Mouse (Mus musculus) stomach, embryonic 15.5 days (tissue): ENCODE results near the gene Gid4. TPM values are rescaled to one million over a fixed set of nuclear protein-coding genes. Genes with fewer than 3 reads are reported as not detected.

Experiments used
- ATAC-seq: fragments of 200-750 bp; cut with Nextera tagmentation; 2 replicates; pipeline ENCODE4 v1.8.0; 2017; ENCODE audit warnings: low read depth, moderate number of reproducible peaks, moderate TSS enrichment; ENCODE audit not compliant: insufficient read depth, low FRiP score
- H3K27ac ChIP-seq: fragments of 300-500 bp; sonication (generic); 2 replicates; pipeline ENCODE4 v1.5.1; 2015; ENCODE audit warnings: mild to moderate bottlenecking, inconsistent platforms
- H3K27me3 ChIP-seq: fragments of 300-500 bp; sonication (generic); replicated peaks from 2 replicates; pipeline ENCODE4 v1.6.1; 2015; ENCODE audit warnings: inconsistent platforms
- H3K36me3 ChIP-seq: fragments of 300-500 bp; sonication (generic); 2 replicates; pipeline ENCODE4 v1.6.1; 2015; ENCODE audit warnings: inconsistent platforms
- H3K4me1 ChIP-seq: fragments of 300-500 bp; sonication (generic); 2 replicates; pipeline ENCODE4 v1.6.1; 2015; ENCODE audit warnings: inconsistent platforms
- H3K4me2 ChIP-seq: fragments of 300-500 bp; sonication (generic); 2 replicates; pipeline ENCODE4 v1.6.1; 2015; ENCODE audit warnings: mild to moderate bottlenecking, inconsistent platforms
- H3K4me3 ChIP-seq: fragments of 300-500 bp; sonication (generic); replicated peaks from 2 replicates; pipeline ENCODE4 v1.5.1; 2015; ENCODE audit warnings: inconsistent platforms
- H3K9ac ChIP-seq: fragments of 300-500 bp; sonication (generic); 2 replicates; pipeline ENCODE4 v1.6.1; 2015; ENCODE audit warnings: inconsistent platforms
- H3K9me3 ChIP-seq: fragments of 300-500 bp; sonication (generic); 2 replicates; pipeline ENCODE4 v1.6.1; 2016; ENCODE audit warnings: inconsistent platforms
- WGBS: fragments of 180-500 bp; shearing (Covaris S2); methylation state at CpG from one replicate; pipeline ENCODE4 v1.1.7; 2015; 5-methylcytosine and 5-hydroxymethylcytosine counted together
- polyA plus RNA-seq: library from polyadenylated mRNA; unstranded; fragments of >200 nt; fragmentation: Nextera tagmentation; extraction: Ambion mirVana; gene quantifications from 2 replicates; pipeline ENCODE4 v1.2.1, GENCODE M21; 2015

Gid4 gene
- polyA plus RNA-seq, 1 experiment from 2014 or later = 22.5 TPM

DNA sequence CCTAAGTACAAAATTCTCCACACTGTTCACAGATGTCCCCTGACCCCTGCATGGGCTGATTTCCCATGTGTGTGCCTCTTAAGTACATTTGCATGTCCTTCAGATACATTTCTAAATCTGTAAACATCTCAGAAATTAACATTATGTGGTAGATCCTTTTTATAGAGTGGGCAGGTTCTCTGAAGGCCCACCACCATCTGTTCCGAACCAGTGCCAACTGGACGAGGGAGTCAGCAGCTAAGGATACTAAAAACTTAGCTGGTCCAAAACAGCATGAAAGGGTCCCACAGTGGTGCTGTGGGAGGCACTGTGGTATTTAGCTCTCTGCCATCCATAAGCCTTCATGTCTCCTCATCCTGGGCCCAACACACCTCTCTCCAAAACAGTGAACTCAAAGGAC is 19.8 kb upstream of the Gid4 start:
- Histone ChIP-seq H3K9ac (no peak overlapping the region), H3K27ac (no peak overlapping the region), H3K4me3 (no peak overlapping the region), H3K9me3 (no peaks in the 10 kb centered on the region), H3K4me2 (no peak overlapping the region), H3K4me1 (no peaks in the 10 kb centered on the region), H3K36me3 (peaks cover 15% of the 10 kb centered on the region; the same call in 1 of the 2 replicates), H3K27me3 (no peaks in the 10 kb centered on the region)
- 83% methylated on average over 2 of the region's 2 CpGs for WGBS
- ATAC-seq = no peak

DNA sequence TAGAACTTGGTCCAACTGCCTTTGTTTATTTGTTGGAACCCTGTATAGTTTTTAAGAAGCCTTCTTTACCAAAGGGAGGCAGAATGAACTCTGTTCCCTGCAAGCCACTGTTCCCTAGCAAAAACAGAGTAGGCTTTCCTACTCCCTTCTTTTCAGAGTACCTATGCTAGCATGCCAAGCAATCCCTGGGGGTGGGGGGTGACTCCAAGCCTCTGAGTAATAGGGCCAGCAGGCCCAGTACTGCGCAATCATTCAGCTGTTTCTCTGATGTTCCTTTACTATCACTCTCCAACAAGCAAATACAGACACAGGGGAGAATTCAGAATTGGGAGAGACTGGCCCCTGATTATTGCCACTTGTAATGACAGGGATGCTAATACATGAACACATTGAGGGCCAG is 10.3 kb upstream of the Gid4 start:
- no peak for ATAC-seq
- no peaks in the 10 kb centered on the region for H3K4me1 ChIP-seq
- no peak overlapping the region for H3K4me2 ChIP-seq
- H3K9ac ChIP-seq = no peak overlapping the region
- H3K4me3 ChIP-seq = no peak overlapping the region
- no peak overlapping the region for H3K27ac ChIP-seq
- H3K27me3 ChIP-seq = no peaks in the 10 kb centered on the region
- no peaks in the 10 kb centered on the region for H3K9me3 ChIP-seq
- H3K36me3 ChIP-seq = peaks cover 54% of the 10 kb centered on the region
- 100% methylated on average over 1 of the region's 1 CpGs for WGBS

DNA sequence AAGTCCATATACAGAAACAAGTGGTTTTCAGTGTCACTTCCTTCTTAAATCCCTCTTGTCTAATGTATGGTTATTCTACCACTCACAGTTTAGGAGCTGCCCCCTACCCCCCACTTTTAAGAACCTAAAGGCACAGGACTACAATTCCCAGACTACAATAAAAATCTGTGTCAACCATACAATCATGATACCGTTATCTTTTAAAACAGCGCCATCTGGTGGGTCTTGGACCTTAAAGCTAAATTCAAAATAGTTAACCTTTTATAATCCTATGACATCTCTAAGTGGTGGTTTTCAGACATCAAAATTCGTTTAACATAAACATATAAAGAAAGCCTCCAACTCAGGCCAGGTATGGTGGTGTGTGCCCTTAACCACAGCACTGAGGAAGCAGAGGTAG is 4.8 kb upstream of the Gid4 start:
- no peak for ATAC-seq
- Histone ChIP-seq H3K27ac (no peak overlapping the region), H3K9ac (no peak overlapping the region), H3K27me3 (no peaks in the 10 kb centered on the region), H3K4me2 (no peak overlapping the region), H3K36me3 (peaks cover 13% of the 10 kb centered on the region; the same call in 1 of the 2 replicates), H3K9me3 (no peaks in the 10 kb centered on the region), H3K4me1 (peaks cover 7% of the 10 kb centered on the region; the same call in 1 of the 2 replicates), H3K4me3 (no peak overlapping the region)
- WGBS = 5% methylated on average over 3 of the region's 3 CpGs

DNA sequence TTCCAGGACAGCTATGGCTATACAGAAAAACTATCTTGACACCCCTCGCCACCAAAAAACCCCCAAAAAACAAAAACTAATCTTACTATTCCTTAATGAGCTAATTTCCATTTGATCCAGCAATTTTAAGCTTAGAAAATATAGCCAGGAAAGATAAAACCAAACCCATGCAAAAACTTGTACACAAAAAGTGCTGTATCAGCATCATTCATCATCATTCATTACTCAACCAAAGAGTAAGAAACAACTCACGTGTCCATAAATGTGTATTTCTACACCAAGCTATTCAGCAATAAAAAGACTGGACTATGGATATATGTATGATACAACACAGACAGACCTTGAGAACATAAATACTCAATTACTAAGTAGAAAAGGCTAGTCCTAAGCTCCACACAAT is 4.0 kb upstream of the Gid4 start:
- Histone ChIP-seq H3K9ac (no peak overlapping the region), H3K4me3 (no peak overlapping the region), H3K36me3 (peaks cover 6% of the 10 kb centered on the region; the same call in 1 of the 2 replicates), H3K9me3 (no peaks in the 10 kb centered on the region), H3K27me3 (no peaks in the 10 kb centered on the region), H3K27ac (no peak overlapping the region), H3K4me1 (peaks cover 7% of the 10 kb centered on the region; the same call in 1 of the 2 replicates), H3K4me2 (no peak overlapping the region)
- WGBS = 84% methylated on average over 2 of the region's 2 CpGs
- ATAC-seq = no peak

DNA sequence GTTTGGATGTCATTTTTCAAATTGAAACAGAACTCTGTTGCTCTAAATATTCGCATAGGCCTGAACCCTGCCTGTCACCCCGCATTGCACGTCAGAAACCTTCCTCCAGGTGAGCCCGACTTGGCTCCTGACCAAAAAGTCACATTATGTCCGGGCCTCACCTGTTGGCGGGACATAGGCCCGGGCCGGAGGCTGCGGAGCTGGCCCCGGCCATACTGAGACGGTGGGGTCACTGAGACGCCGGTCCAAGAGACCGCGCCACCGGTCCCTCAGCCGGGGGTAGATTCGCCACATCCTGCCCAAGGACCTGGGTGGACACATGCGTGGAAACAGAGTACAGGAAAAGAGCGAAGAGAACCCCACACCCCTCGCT is 369 bp upstream of the Gid4 start:
- Histone ChIP-seq H3K9ac (peak overlapping the region; percentile 70), H3K4me1 (peaks cover 7% of the 10 kb centered on the region; the same call in 1 of the 2 replicates), H3K9me3 (no peaks in the 10 kb centered on the region), H3K36me3 (no peaks in the 10 kb centered on the region), H3K27me3 (no peaks in the 10 kb centered on the region), H3K27ac (peak overlapping the region; percentile 76; the same call in 1 of the 2 replicates), H3K4me2 (peak overlapping the region; percentile 60), H3K4me3 (peak overlapping the region; percentile 95)
- ATAC-seq = peak; percentile 38
- WGBS = under 1% methylated on average over 21 of the region's 21 CpGs

DNA sequence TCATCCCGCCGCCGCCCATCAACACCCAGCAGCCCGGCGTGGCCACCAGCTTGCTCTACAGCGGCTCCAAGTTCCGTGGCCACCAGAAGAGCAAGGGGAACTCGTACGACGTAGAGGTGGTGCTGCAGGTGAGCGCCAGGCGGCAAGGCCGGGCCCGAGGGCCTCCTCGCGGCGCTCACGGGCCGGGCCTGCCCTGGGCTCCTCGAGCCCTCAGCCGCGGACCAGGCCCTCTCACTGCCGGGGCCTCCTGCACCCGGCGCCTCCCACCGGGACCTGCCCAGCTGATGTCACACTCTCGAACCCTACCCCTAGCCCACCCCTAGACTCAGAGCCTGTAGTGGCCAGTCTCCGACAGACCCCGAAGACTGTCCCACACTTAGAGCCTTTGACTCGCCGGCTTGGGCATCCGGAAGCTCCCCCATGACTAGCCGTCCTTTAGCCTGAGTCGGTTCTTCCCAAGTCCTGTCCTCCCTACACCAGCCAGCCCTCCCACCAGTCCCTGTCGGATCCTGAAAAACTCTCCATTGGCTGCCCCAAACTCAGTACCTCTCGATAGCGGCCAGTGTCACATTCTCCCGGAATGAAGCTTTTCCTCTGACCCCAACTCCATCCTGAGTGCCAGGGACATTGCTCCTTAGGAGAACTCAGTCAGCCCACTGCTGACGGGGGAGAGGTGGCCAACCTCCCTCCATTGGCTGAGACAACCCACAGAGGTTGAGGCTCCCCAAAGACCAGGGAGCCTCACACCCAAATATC is 950 bp downstream of the Gid4 start, which contains the start of gene Atpaf2:
Gene Atpaf2, minus strand, starts transcription at position 741 of the 756 bp plus-strand sequence.
- peak within 1 kb of the TSS; percentile 91 for H3K27ac ChIP-seq
- no peaks in the 10 kb centered on the region for H3K27me3 ChIP-seq
- H3K4me1 ChIP-seq = peaks cover 7% of the 10 kb centered on the region; the same call in 1 of the 2 replicates
- H3K9me3 ChIP-seq = no peaks in the 10 kb centered on the region
- peak within 1 kb of the TSS; percentile 91 for H3K9ac ChIP-seq
- no peaks in the 10 kb centered on the region for H3K36me3 ChIP-seq
- peak within 1 kb of the TSS; percentile 86 for H3K4me2 ChIP-seq
- H3K4me3 ChIP-seq = peak within 1 kb of the TSS; percentile 95
- under 1% methylated on average over 39 of the region's 39 CpGs for WGBS
- ATAC-seq = peak; percentile 9; the same call in 1 of the 2 replicates

DNA sequence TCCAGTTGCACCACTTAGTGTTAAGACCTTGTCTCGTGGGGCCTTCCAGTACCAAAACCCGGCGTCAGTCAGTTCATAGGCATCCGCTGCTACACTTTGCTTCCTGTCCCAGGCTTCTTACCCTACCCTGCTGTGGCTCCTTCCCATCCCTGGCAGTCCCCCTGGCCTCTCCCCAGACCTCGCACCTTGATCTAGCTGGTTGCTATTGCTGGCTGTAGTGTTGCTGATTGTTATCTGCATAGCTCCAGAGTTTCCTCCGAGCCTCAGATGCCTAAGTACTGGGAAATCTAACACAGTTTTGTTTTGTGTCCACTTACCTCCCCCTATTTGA is 1.5 kb downstream of the Gid4 start:
- no peak for ATAC-seq
- WGBS = 8% methylated on average over 6 of the region's 6 CpGs
- no peak overlapping the region for H3K27ac ChIP-seq

DNA sequence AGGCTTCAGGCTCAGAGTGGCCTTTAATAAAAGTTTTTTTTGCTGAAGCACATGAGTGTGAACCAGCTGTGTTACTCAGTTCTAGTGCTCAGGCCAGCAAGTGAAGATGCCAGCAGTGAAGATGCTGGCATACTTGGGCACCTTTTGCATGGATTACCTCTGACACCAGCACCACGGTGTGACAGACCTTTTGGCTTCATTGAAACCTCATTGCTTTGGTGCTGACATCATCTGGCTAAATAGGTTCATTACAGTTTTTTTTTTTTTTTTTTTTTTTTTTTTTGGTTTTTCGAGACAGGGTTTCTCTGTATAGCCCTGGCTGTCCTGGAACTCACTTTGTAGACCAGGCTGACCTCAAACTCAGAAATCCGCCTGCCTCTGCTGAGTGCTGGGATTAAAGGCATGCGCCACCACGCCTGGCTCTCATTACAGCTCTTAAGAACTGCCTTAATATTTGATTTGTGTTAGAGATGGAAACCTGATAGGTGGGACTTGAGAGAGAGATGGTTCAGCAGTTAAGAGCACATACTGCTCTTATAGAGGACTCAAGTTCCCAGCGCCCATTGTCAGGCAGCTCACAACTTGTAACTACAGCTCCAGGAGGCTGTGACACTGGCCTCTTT is 5.2 kb downstream of the Gid4 start:
- H3K4me3 ChIP-seq = no peak overlapping the region
- no peak for ATAC-seq
- no peak overlapping the region for H3K27ac ChIP-seq
- H3K36me3 ChIP-seq = peaks cover 13% of the 10 kb centered on the region
- H3K9me3 ChIP-seq = no peaks in the 10 kb centered on the region
- no peak overlapping the region for H3K9ac ChIP-seq
- no peak overlapping the region for H3K4me2 ChIP-seq
- H3K27me3 ChIP-seq = no peaks in the 10 kb centered on the region
- WGBS = 59% methylated on average over 6 of the region's 6 CpGs
- H3K4me1 ChIP-seq = no peaks in the 10 kb centered on the region

More for the DNA sequence above, 1.5 kb downstream of the Gid4 start:
- peaks cover 7% of the 10 kb centered on the region; the same call in 1 of the 2 replicates for H3K4me1 ChIP-seq
- peak overlapping the region; percentile 86 for H3K4me2 ChIP-seq
- no peaks in the 10 kb centered on the region for H3K9me3 ChIP-seq
- H3K27me3 ChIP-seq = no peaks in the 10 kb centered on the region
- H3K36me3 ChIP-seq = no peaks in the 10 kb centered on the region
- peak overlapping the region; percentile 95 for H3K4me3 ChIP-seq
- H3K9ac ChIP-seq = peak overlapping the region; percentile 91

DNA sequence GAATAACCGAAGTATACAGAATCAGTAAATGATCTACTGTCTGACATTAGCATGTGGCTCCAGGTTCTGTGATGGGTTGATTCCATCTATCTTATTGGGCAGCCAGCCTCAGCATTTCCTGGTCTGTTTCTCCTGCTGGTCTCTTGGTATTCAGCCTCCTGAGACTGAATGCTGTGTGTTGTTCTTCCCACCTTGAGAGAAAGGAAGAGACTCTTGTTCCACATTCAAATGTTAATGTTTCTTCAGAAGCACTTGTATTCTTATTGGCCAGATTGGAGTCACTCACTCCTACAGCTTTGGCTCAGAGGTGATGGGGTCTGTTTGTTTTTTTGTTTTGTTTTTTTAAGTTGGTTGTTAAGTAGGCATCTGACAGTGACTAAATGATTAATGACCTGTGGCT is 6.1 kb downstream of the Gid4 start:
- Histone ChIP-seq H3K4me2 (no peak overlapping the region), H3K4me3 (no peak overlapping the region), H3K9me3 (no peaks in the 10 kb centered on the region), H3K4me1 (no peaks in the 10 kb centered on the region), H3K9ac (no peak overlapping the region), H3K36me3 (peaks cover 13% of the 10 kb centered on the region), H3K27me3 (no peaks in the 10 kb centered on the region), H3K27ac (no peak overlapping the region)
- ATAC-seq = no peak
- 71% methylated on average over 1 of the region's 1 CpGs for WGBS

DNA sequence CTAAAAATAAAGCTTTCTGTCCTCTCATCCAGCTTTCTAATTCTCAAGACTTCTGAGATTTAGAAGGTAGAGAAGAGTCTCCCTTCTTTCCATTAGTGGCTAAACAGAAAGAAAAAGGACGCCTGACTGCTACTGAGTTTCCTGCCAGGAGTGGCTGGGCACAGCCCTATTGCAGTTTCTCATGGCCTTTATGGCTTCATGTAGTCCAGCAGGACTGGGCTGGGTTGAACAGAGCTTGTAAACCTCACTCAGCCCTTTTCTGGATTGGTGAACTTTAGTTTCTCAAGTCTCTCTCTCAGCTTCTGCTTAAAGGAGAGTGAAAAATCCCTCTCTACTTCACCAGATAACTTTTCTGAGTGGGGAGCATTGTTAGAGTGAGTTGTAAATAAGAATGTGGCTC is 9.5 kb downstream of the Gid4 start:
- H3K9me3 ChIP-seq = no peaks in the 10 kb centered on the region
- no peaks in the 10 kb centered on the region for H3K4me1 ChIP-seq
- H3K4me2 ChIP-seq = no peak overlapping the region
- H3K4me3 ChIP-seq = no peak overlapping the region
- 84% methylated on average over 1 of the region's 1 CpGs for WGBS
- no peak for ATAC-seq
- no peak overlapping the region for H3K27ac ChIP-seq
- no peak overlapping the region for H3K9ac ChIP-seq
- no peaks in the 10 kb centered on the region for H3K27me3 ChIP-seq
- peaks cover 13% of the 10 kb centered on the region for H3K36me3 ChIP-seq

DNA sequence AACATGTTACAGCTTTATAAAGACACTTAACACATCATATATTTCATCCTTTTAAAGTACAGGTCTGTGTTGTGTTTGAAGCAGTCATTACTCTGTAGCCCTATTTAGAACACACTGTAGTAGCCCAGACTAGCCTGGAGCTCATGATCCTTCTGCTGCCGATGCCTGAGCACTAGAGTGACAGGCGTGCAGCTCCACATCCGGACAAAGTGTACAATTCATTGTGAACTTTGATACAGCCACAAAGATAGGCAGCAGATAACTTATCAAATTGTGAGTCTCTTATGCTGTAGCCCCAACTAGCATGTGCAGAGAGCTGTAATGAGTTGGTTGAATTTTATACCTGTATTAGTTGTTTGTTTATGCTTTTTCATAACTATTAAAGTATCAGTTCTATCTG is 10.7 kb downstream of the Gid4 start:
- no peaks in the 10 kb centered on the region for H3K9me3 ChIP-seq
- H3K4me3 ChIP-seq = no peak overlapping the region
- no peak overlapping the region for H3K27ac ChIP-seq
- no peaks in the 10 kb centered on the region for H3K27me3 ChIP-seq
- H3K4me1 ChIP-seq = no peaks in the 10 kb centered on the region
- H3K4me2 ChIP-seq = no peak overlapping the region
- ATAC-seq = no peak
- 85% methylated on average over 3 of the region's 3 CpGs for WGBS
- H3K36me3 ChIP-seq = peaks cover 18% of the 10 kb centered on the region
- no peak overlapping the region for H3K9ac ChIP-seq

DNA sequence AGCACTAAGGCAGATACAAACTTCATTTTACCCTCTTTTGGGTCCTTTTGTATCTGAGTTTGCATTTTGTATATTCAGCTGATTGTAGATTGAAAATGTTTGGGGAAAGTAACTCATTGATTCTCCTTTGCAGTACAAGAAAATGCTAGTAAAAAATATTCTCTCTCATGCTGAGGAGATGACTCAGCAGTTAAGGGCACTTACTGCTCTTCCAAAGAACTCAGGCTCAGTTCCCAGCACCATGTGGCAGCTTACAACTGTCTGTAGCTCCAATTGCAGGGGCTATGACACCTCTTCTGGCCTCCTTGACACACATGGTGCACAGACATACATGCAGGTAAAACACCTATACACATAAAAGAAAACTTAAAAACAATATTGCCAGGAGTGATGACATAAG is 16.6 kb downstream of the Gid4 start:
- Histone ChIP-seq H3K36me3 (peaks cover 39% of the 10 kb centered on the region), H3K27me3 (no peaks in the 10 kb centered on the region), H3K9ac (no peak overlapping the region), H3K4me3 (no peak overlapping the region), H3K4me1 (no peaks in the 10 kb centered on the region), H3K27ac (no peak overlapping the region), H3K4me2 (no peak overlapping the region), H3K9me3 (no peaks in the 10 kb centered on the region)
- no peak for ATAC-seq
